Mouse (Mus musculus) cerebellum, postnatal 10 days (tissue): ENCODE measurements around the gene Tdrkh.

ENCODE experiments used
- DNase-seq, 2 experiments: peaks; one replicate each; pipeline ENCODE4 v3.0.0; 2021; ENCODE audit warnings: mixed read lengths in 2 of 2

The Tdrkh gene

DNA sequence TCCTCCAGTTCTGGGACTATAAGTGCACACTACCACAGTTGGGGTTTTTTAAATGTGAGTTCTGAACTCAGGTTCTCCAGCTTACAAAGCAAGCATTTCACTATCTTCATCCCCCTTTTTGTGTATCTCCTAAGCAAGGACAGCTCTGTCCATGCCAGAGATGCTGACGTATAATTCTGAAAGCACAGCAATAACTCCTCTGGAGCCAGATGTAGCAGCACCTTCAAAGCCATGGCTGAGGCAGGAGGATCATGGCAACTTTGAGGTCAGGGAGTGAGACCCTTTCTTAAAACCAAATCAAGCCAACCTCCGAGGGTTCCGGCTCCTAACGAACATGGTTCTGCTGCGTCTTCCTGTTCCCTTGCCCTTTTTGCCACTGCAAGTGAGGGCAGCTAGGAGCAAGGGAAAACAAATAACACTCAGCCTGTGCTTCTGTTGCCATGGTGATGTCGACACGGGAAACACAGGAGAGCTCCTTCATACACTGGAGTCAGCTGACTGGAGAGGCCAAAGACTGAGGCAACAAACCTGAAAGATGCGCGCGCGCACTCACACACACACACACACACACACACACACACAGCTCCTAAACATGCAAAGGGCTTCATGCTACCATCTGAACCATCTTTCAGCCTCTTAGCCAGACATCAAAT is 51.0 kb downstream of the Tdrkh start:
- peak in 1 of 2 experiments; percentile 20 for DNase-seq

DNA sequence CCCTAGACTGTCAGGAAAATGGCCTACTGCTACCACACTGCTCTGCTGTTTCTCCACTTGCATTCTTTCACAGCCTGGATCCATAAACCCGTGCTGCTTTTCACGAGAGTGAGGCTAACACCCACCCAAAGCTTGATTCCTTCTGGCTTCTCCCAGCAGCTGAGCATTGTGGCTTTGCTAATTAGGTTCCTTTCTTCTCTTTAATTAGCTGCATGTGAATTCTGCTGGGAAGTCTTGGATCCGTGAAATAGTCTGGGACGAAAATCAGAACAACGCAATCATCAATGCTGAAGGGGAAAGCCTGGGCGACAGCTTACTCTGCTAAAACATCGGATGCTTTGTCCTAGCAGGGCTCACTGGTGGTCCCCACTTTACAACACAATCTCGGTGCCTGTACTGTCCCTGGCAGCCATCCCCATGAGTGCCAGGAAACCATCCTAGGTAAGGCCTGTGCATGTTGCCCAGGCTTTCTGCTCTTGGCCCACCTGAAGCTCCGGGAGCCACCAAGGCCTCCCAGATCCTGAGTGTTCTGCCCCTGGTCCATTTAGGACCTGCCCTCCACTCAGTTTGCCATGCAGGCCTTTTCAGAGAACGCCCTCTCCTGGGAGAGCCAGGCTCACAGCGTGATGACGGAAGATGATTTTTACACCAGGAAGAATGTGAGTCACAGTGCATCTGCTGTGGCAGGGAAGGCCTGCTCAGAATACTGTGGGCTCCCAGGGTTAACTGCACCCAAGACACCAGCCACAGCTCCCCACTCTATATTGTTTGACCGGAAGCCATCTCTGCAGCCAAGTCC is 52.8 kb downstream of the Tdrkh start:
- DNase-seq: peak in 1 of 2 experiments; percentile 26

- DNase-seq: no peak
Measured at GRCm38 (mm10) chr3:94468931-94469330, 55.9 kb downstream of the Tdrkh start.

GRCm38 (mm10) chr3:94472447-94473114 is 59.5 kb downstream of the Tdrkh start:
- DNase-seq: peak; percentile 49 to 67

GRCm38 (mm10) chr3:94473115-94473505 is 60.0 kb downstream of the Tdrkh start:
- DNase-seq: peak in 1 of 2 experiments; percentile 23

DNA sequence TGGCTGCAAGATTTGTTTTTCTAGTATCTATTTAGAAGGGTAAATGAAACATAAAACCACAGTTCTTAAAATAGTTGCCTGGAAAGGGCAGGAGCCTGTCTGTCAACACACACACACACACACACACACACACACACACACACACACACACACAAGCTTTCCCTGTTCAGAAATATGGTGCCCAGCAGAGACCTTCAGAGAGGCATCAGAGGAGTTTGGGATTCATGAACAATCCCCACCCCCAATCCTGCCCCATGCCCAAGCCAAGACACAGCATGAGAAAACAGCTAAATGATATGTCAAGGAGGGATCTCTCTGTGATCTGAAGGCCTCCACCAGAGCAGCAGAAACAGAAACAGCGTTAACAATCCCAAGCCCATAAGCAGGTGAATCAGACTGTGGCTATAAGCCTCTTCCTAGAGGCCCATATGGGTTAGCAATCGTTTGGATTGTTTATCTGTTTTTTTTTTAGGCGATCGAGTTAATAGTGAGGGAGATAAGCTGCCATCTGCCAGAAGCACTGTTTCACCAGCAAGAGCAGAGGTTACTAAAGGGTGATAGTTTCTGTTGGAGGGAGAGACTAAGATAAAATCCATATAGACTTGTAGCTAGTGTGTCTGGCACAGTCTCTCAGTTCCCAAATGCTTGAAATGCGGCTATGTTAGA is 60.6 kb downstream of the Tdrkh start:
- peak; percentile 67 to 69 for DNase-seq

DNA sequence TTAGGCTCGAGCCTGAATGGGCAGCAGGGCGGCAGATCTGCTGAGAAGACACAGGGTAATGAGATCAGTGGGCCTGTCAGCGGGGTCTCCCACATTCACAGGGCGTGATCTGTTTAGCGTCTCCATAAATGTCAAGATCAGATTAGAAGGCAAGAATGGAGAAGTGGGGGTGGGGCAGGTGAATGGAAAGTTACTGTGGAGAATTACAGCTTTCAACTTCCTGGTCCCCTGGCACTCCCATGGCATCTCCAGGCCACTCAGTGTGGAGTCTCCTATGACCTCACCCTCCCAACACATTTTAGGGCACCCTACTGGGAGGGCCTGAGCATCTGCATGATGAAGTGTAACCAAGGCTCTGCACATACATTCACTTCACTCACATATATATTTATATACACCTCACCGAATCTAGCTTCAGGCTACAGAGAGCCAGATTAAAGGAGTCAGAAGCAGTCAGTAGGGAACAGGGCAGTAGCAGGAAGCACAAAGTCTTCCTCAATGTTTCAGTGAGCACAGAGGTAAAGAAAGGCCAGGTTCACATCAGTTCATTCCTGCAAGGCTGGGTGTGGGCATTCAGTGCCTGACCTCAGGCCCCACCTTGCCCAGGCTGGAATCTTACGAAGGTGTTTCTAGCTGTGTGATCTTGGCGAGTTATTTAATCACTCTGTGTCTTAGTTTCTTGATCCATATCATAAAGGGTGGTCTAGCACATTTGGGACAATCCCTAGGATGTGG is 63.4 kb downstream of the Tdrkh start:
- peak in 1 of 2 experiments; percentile 29 for DNase-seq

DNA sequence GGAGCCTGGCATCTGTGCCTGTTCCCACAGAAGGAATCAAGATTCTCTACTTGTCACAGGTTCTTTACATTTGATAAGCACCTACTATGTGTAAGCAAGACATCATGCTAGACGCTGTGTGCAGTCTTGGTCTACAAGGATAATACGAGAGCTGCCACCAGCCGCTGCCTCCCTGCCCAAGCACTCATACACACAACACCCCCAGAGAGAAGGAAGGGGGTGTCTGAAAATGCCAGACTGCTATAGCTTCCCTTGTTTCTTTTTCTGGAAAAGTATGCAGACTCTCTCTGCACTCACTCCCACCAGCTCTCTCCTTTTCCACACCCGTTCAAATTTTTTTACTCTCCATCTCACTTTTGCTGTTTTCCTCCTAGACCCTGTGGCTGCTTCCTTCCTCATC is 64.4 kb downstream of the Tdrkh start:
- DNase-seq: peak; percentile 46 to 57

DNA sequence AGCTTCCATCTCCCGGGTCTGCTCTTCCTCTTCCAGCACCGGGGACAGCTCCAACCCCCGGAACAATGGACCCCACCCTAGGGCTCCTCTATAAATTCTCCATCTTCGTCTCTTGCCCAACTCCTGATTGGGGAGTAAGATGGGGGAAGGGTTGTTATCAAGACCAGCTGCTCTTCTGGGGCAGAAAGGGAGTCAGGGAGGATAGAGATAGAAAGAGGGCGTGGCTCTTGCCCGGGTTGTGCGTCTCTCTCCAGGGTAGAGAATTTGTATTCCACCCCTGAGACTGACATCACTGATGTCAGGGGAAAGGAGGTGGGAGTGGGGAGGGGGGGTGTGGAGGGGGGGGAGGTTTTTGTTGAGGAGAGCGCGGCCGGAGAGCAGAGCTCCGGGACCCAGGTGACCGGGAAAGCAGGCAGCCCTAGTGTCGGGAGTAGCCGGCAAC is 64.9 kb downstream of the Tdrkh start, which contains the start of gene Celf3:
Gene Celf3 (plus strand): TSS at position 315 of the 442 bp plus-strand sequence.
- DNase-seq: peak; percentile 84 to 92

DNA sequence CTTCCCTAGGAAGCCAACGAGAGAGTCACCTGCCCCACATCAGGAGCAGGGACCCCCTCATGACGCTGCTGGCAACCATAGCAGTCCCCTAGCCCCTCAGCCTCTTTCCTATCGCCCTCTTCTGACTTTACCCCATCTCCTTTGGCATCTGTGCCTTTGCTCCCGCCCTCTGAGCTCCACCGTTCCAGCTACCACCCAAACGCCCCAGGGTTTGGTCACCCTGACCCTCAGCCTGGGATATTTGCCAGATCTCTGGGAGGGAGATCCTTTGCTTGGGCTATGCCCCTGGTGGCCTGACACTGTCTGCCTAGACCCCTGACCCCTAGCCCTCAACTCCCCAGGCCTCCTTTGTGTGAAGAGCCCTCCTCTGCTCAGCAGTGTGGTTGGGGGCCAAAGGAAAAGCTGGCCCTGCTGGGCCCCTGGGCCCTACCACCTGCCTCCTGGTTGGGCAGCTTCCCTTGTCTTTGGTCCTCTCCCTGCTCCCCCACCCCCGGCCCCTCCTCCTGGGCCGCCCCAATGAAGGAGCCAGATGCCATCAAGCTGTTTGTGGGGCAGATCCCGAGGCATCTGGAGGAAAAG is 65.6 kb downstream of the Tdrkh start:
- DNase-seq: peak; percentile 69 to 73

DNA sequence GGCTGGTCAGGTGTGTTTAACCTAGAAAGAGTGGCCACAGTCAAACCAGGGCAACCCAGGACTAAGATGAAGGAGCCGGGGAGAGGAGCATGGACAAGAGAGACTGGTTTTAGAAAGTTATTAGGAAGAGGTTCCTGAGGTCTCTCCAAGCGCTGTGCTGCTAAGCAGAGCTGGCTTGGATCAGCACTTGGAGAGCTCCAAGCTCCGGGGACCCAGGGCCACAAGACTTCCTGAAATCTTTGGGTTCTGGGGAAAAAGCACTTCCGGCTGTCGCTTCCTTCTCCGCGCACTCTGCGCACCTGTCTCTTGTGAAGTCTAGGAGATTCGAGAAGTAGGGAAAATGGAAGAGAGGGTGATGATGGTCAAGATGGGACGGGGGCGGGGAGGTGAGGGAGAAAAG is 66.5 kb downstream of the Tdrkh start:
- DNase-seq: peak in 1 of 2 experiments; percentile 24

GRCm38 (mm10) chr3:94480291-94480884 is 67.3 kb downstream of the Tdrkh start, which contains the start of gene Riiad1:
Riiad1 (minus strand) TSS chr3:94480341.
- peak in 1 of 2 experiments; percentile 47 for DNase-seq

DNA sequence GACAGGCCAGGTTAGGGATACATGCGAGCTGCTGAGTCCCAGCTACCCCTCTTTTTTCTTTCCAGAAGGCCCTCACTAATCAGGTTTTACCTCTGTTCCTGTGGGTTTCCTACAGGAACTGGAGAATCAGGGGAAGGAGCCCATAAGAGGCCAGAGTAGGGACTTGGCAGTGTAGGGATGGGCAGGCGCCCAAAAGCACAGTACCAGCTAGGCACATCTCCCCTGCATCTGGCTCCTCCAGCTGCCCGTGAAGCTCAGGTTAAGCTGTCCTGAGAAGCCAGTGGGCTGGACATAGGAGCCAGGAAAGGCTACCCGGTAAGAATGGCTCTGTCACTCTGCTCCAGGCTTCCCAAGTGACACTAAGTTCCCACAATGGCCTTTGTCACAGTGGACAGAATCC is 68.4 kb downstream of the Tdrkh start:
- peak in 1 of 2 experiments; percentile 30 for DNase-seq

DNA sequence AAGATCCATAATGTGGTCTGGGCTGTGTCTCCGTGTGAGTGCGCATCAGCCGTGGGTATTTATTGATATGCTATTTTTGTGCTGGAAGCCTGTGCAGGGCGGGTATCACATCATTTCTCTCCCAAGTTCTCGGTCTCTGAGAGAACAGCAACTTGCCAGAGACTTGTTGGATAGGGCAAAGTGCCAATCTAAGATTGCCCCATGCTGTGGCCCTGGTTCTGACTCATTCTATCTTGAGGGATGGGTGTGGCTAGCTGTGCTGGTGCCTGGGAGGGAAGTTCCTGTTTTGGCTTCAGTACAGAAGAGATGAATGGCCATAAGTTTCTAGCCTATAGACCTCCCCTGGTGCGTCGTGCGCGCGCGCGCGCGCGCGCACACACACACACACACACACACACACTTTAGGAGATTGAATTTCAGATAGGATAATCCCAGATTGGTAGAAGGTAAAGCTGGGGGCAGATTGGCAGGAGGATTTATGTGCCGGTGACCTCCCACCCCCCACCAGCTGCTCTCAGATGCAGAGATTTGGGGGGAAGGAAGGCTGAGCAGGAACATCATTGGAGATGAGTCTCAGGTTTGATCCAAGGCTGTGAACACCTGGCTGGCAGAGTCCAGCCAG is 69.8 kb downstream of the Tdrkh start:
- peak; percentile 54 to 56 for DNase-seq

DNA sequence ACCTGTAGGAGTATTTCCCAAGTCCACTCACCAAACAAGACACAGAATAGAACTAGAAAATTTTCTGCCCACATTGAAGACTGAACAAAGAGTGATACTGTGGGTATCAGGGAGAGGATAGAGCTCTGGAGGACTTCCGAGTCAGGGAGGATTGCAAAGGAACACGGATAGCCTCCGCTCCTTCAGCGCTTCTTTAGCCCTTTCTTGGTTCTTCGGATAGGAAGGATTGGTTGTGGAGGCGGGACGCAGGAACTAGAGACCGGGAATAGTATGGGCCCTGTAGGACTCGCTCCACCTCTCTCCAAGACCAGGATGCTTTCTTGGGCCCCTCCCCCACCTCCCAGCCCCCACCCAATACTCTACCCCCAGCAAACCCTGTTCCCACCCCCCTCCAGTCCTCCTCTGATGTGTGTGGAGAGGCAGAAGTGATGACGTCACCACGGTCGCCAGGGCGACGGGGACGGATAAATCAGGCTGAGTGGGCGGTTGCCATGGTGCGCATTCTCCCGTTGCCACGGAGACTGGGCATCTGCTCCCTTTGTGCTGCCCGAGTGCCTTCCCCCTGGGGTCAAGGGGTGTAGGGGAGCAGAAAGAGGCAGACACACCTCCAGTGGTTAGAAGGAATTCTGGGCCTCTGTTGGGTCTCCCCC is 70.8 kb downstream of the Tdrkh start:
- peak; percentile 97 for DNase-seq
